Mouse (Mus musculus): ENCODE data around the gene Zdhhc1. TPM values are rescaled to one million over a fixed set of nuclear protein-coding genes. Genes with fewer than 3 reads are reported as not detected.

The Zdhhc1 gene
- polyA plus RNA-seq, 1 experiment, result 0.14 TPM

DNA sequence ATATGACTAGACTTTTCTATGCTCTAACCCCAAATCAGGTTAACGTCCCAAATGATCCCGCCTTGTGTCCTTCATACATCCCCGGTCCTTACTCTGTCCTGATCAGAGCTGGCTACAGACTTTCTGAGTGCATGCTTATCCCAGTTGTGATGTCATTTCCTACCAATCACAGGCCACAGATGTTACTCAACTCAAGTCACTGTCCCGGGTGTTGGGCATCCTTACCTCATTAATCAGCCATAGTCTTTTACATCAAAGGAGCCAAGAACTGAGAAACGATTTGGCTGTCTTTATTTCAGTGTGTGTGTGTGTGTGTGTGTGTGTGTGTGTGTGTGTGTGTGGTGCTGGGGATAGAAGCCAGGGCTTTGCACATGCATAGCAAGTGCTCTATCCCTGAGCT lies 42.6 kb downstream of the Zdhhc1 start:
- Histone ChIP-seq H3K27me3 (ENCODE audit: control insufficient read depth) (peaks cover 18% of the 10 kb centered on the region), H3K4me1 (ENCODE audit: control insufficient read depth) (peaks cover 53% of the 10 kb centered on the region), H3K4me3 (replicated peaks) (no peak overlapping the region), H3K36me3 (ENCODE audit: control insufficient read depth) (no peaks in the 10 kb centered on the region), H3K9me3 (ENCODE audit: control insufficient read depth, low read length) (no peaks in the 10 kb centered on the region)
- no peak for TF ChIP-seq GATA1 (IDR thresholded peaks at IDR 0.05; ENCODE audit: low read length)
- TF ChIP-seq TAL1 (IDR thresholded peaks at IDR 0.05; ENCODE audit: low read length), result no peak

DNA sequence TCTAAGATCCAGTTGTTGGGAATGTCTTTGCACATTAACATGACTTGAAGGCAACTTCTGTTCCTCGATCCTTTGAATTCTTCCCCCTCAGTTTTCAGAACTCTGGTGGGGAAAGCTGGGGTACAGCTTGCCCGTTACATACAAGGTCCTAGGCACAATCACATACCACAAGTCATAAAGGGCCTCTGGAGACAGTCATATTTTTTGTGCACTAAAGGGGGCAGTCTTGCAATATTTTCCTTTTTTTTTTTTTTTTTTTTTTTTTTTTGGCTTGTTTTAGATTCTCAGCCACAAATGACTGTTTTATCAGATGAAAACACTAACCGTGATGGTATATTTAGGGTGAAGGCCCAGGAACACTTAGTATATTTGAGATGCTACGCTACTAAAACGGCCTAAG lies 43.4 kb downstream of the Zdhhc1 start:
- H3K9me3 ChIP-seq (ENCODE audit: control insufficient read depth, low read length), result no peaks in the 10 kb centered on the region
- H3K27me3 ChIP-seq (ENCODE audit: control insufficient read depth), result peaks cover 14% of the 10 kb centered on the region
- no peaks in the 10 kb centered on the region for H3K36me3 ChIP-seq (ENCODE audit: control insufficient read depth)
- peaks cover 61% of the 10 kb centered on the region for H3K4me1 ChIP-seq (ENCODE audit: control insufficient read depth)
- TF ChIP-seq TAL1 (IDR thresholded peaks at IDR 0.05; ENCODE audit: low read length) (no peak), GATA1 (IDR thresholded peaks at IDR 0.05; ENCODE audit: low read length) (no peak)
- H3K4me3 ChIP-seq (replicated peaks), result no peak overlapping the region

- TF ChIP-seq GATA1 (IDR thresholded peaks at IDR 0.05; ENCODE audit: low read length) (no peak), TAL1 (IDR thresholded peaks at IDR 0.05; ENCODE audit: low read length) (no peak)
- Histone ChIP-seq H3K9me3 (ENCODE audit: control insufficient read depth, low read length) (no peaks in the 10 kb centered on the region), H3K36me3 (ENCODE audit: control insufficient read depth) (no peaks in the 10 kb centered on the region), H3K27me3 (ENCODE audit: control insufficient read depth) (peaks cover 6% of the 10 kb centered on the region; the same call in 1 of the 2 replicates), H3K4me3 (replicated peaks) (no peak overlapping the region), H3K4me1 (ENCODE audit: control insufficient read depth) (peaks cover 70% of the 10 kb centered on the region)
These were observed 44.6 kb downstream of the Zdhhc1 start for GRCm38 (mm10) chr8:105451903-105452603.

- no peak overlapping the region for H3K4me3 ChIP-seq (replicated peaks)
- no peaks in the 10 kb centered on the region for H3K36me3 ChIP-seq (ENCODE audit: control insufficient read depth)
- H3K27me3 ChIP-seq (ENCODE audit: control insufficient read depth), result peaks cover 6% of the 10 kb centered on the region; the same call in 1 of the 2 replicates
- H3K9me3 ChIP-seq (ENCODE audit: control insufficient read depth, low read length), result no peaks in the 10 kb centered on the region
- peaks cover 79% of the 10 kb centered on the region for H3K4me1 ChIP-seq (ENCODE audit: control insufficient read depth)
- TF ChIP-seq TAL1 (IDR thresholded peaks at IDR 0.05; ENCODE audit: low read length) (no peak), GATA1 (IDR thresholded peaks at IDR 0.05; ENCODE audit: low read length) (no peak)
These were observed 45.7 kb downstream of the Zdhhc1 start for GRCm38 (mm10) chr8:105450977-105451376.

DNA sequence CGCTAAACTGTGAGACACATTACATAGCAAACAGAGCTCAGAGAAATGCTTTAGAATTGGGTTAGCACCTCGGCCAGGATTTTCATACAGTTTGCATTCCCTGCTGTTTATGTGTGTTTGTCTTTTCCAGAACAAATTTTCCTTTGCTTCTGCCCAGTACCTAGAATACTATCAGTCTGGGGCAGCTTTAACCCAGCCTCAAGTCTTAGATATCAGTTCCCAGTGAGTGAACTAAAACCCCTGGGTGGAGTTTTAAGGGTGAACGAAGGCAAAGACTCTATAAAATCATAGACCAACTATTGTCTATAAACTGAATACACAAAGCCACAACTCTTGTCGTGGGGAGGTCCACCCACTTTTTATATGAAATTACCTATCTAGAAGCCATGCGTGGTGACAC lies 48.1 kb downstream of the Zdhhc1 start:
- Histone ChIP-seq H3K4me3 (replicated peaks) (peak overlapping the region; percentile 52), H3K27me3 (ENCODE audit: control insufficient read depth) (peaks cover 6% of the 10 kb centered on the region; the same call in 1 of the 2 replicates), H3K9me3 (ENCODE audit: control insufficient read depth, low read length) (peaks cover 2% of the 10 kb centered on the region; the same call in 1 of the 2 replicates), H3K4me1 (ENCODE audit: control insufficient read depth) (peaks cover 82% of the 10 kb centered on the region), H3K36me3 (ENCODE audit: control insufficient read depth) (no peaks in the 10 kb centered on the region)
- no peak for TF ChIP-seq GATA1 (IDR thresholded peaks at IDR 0.05; ENCODE audit: low read length)
- peak; percentile 62; the same call in 2 of the 3 replicates for TF ChIP-seq TAL1 (IDR thresholded peaks at IDR 0.05; ENCODE audit: low read length)

GRCm38 (mm10) chr8:105448188-105448587 lies 48.5 kb downstream of the Zdhhc1 start:
- no peak for TF ChIP-seq TAL1 (IDR thresholded peaks at IDR 0.05; ENCODE audit: low read length)
- peak; percentile 76 for TF ChIP-seq GATA1 (IDR thresholded peaks at IDR 0.05; ENCODE audit: low read length)
- no peaks in the 10 kb centered on the region for H3K36me3 ChIP-seq (ENCODE audit: control insufficient read depth)
- peak overlapping the region; percentile 52 for H3K4me3 ChIP-seq (replicated peaks)

GRCm38 (mm10) chr8:105446127-105446552 lies 50.6 kb downstream of the Zdhhc1 start:
- Histone ChIP-seq H3K4me1 (ENCODE audit: control insufficient read depth) (peaks cover 73% of the 10 kb centered on the region), H3K9me3 (ENCODE audit: control insufficient read depth, low read length) (peaks cover 2% of the 10 kb centered on the region; the same call in 1 of the 2 replicates)
- no peak for TF ChIP-seq TAL1 (IDR thresholded peaks at IDR 0.05; ENCODE audit: low read length)
- no peak for TF ChIP-seq GATA1 (IDR thresholded peaks at IDR 0.05; ENCODE audit: low read length)

More at GRCm38 (mm10) chr8:105448188-105448587, 48.5 kb downstream of the Zdhhc1 start:
- peaks cover 2% of the 10 kb centered on the region; the same call in 1 of the 2 replicates for H3K9me3 ChIP-seq (ENCODE audit: control insufficient read depth, low read length)
- H3K27me3 ChIP-seq (ENCODE audit: control insufficient read depth), result peaks cover 6% of the 10 kb centered on the region; the same call in 1 of the 2 replicates
- H3K4me1 ChIP-seq (ENCODE audit: control insufficient read depth), result peaks cover 82% of the 10 kb centered on the region

GRCm38 (mm10) chr8:105445296-105446126 lies 51.2 kb downstream of the Zdhhc1 start:
- no peak for TF ChIP-seq TAL1 (IDR thresholded peaks at IDR 0.05; ENCODE audit: low read length)
- no peak for TF ChIP-seq GATA1 (IDR thresholded peaks at IDR 0.05; ENCODE audit: low read length)
- Histone ChIP-seq H3K36me3 (ENCODE audit: control insufficient read depth) (no peaks in the 10 kb centered on the region), H3K4me3 (replicated peaks) (no peak overlapping the region), H3K9me3 (ENCODE audit: control insufficient read depth, low read length) (peaks cover 2% of the 10 kb centered on the region; the same call in 1 of the 2 replicates), H3K4me1 (ENCODE audit: control insufficient read depth) (peaks cover 68% of the 10 kb centered on the region), H3K27me3 (ENCODE audit: control insufficient read depth) (peaks cover 14% of the 10 kb centered on the region)

More at GRCm38 (mm10) chr8:105446127-105446552, 50.6 kb downstream of the Zdhhc1 start:
- Histone ChIP-seq H3K27me3 (ENCODE audit: control insufficient read depth) (peaks cover 8% of the 10 kb centered on the region), H3K4me3 (replicated peaks) (no peak overlapping the region), H3K36me3 (ENCODE audit: control insufficient read depth) (no peaks in the 10 kb centered on the region)

- peaks cover 2% of the 10 kb centered on the region; the same call in 1 of the 2 replicates for H3K9me3 ChIP-seq (ENCODE audit: control insufficient read depth, low read length)
- no peak for TF ChIP-seq TAL1 (IDR thresholded peaks at IDR 0.05; ENCODE audit: low read length)
- H3K36me3 ChIP-seq (ENCODE audit: control insufficient read depth), result no peaks in the 10 kb centered on the region
- peaks cover 41% of the 10 kb centered on the region for H3K4me1 ChIP-seq (ENCODE audit: control insufficient read depth)
- H3K4me3 ChIP-seq (replicated peaks), result no peak overlapping the region
- peaks cover 28% of the 10 kb centered on the region for H3K27me3 ChIP-seq (ENCODE audit: control insufficient read depth)
These were observed 54.0 kb downstream of the Zdhhc1 start for GRCm38 (mm10) chr8:105442661-105443060.

Data from erythroblast, embryonic 14.5 days (primary cell).